Mouse (Mus musculus) liver, embryonic 15.5 days (tissue): ENCODE data around the gene Tas2r135. TPM values are rescaled to one million over a fixed set of nuclear protein-coding genes. Genes with fewer than 3 reads are reported as not detected.

ENCODE experiments used
- ATAC-seq: fragments of 200-750 bp; cut with Nextera tagmentation; 2 replicates; pipeline ENCODE4 v1.8.0; 2017; ENCODE audit warnings: moderate number of reproducible peaks, mild to moderate bottlenecking, moderate library complexity; ENCODE audit not compliant: insufficient read depth
- H3K27ac ChIP-seq: fragments of 300-500 bp; sonication (generic); replicated peaks from 2 replicates; pipeline ENCODE4 v1.5.1; 2015; ENCODE audit warnings: mild to moderate bottlenecking, inconsistent platforms
- H3K27me3 ChIP-seq: fragments of 300-500 bp; sonication (generic); 2 replicates; pipeline ENCODE4 v1.6.1; 2015; ENCODE audit warnings: mild to moderate bottlenecking, inconsistent platforms
- H3K36me3 ChIP-seq: fragments of 300-500 bp; sonication (generic); replicated peaks from 2 replicates; pipeline ENCODE4 v1.6.1; 2015; ENCODE audit warnings: moderate library complexity, mild to moderate bottlenecking, inconsistent platforms
- H3K4me1 ChIP-seq: fragments of 300-500 bp; sonication (generic); replicated peaks from 2 replicates; pipeline ENCODE4 v1.6.1; 2015; ENCODE audit warnings: inconsistent platforms
- H3K4me2 ChIP-seq: fragments of 300-500 bp; sonication (generic); 2 replicates; pipeline ENCODE4 v1.6.1; 2015; ENCODE audit warnings: moderate library complexity, mild to moderate bottlenecking, inconsistent platforms
- H3K4me3 ChIP-seq: fragments of 300-500 bp; sonication (generic); replicated peaks from 2 replicates; pipeline ENCODE4 v1.5.1; 2015; ENCODE audit warnings: mild to moderate bottlenecking, inconsistent platforms
- H3K9ac ChIP-seq: fragments of 300-500 bp; sonication (generic); 2 replicates; pipeline ENCODE4 v1.6.1; 2015; ENCODE audit warnings: moderate library complexity, mild to moderate bottlenecking, inconsistent platforms
- H3K9me3 ChIP-seq: fragments of 300-500 bp; sonication (generic); replicated peaks from 2 replicates; pipeline ENCODE4 v1.6.1; 2016; ENCODE audit warnings: inconsistent platforms
- WGBS: fragments of 180-500 bp; shearing (Covaris S2); methylation state at CpG from one replicate; pipeline ENCODE4 v1.1.7; 2015; ENCODE audit warnings: mixed read lengths; ENCODE audit not compliant: insufficient replicate concordance; 5-methylcytosine and 5-hydroxymethylcytosine counted together
- polyA plus RNA-seq: library from polyadenylated mRNA; unstranded; fragments of >200 nt; fragmentation: Nextera tagmentation; extraction: Ambion mirVana; gene quantifications from 2 replicates; pipeline ENCODE4 v1.2.1, GENCODE M21; 2015

Gene Tas2r135
- not detected in 2 replicates for polyA plus RNA-seq

DNA sequence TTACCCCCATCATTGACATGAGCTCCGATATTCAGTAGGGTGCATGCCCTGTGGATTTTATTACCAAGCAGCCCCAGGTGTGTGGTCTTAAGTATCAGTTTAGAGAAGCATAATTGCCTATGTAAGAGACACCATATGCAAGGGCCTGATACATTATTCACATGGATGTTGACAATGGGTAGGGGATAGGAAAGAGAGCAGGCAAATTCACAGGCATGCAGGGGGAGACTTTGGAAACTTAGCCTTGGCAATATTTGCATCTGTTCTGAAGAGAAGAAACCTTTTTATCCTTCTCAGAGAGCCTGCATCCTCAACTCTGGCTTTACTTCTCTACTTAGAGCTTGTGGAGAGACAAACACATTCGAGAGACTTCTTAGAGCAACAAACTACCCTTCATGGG, at the start of gene Tas2r135:
Gene Tas2r135, plus strand, starts transcription at position 301 of the 400 bp plus-strand sequence.
- Histone ChIP-seq H3K27me3 (no peaks in the 10 kb centered on the region), H3K4me1 (no peaks in the 10 kb centered on the region), H3K9ac (no peak within 1 kb of the TSS), H3K36me3 (no peaks in the 10 kb centered on the region), H3K4me3 (no peak within 1 kb of the TSS), H3K27ac (no peak within 1 kb of the TSS), H3K4me2 (no peak within 1 kb of the TSS), H3K9me3 (no peaks in the 10 kb centered on the region)
- 56% methylated on average over 2 of the region's 2 CpGs for WGBS
- no peak for ATAC-seq

DNA sequence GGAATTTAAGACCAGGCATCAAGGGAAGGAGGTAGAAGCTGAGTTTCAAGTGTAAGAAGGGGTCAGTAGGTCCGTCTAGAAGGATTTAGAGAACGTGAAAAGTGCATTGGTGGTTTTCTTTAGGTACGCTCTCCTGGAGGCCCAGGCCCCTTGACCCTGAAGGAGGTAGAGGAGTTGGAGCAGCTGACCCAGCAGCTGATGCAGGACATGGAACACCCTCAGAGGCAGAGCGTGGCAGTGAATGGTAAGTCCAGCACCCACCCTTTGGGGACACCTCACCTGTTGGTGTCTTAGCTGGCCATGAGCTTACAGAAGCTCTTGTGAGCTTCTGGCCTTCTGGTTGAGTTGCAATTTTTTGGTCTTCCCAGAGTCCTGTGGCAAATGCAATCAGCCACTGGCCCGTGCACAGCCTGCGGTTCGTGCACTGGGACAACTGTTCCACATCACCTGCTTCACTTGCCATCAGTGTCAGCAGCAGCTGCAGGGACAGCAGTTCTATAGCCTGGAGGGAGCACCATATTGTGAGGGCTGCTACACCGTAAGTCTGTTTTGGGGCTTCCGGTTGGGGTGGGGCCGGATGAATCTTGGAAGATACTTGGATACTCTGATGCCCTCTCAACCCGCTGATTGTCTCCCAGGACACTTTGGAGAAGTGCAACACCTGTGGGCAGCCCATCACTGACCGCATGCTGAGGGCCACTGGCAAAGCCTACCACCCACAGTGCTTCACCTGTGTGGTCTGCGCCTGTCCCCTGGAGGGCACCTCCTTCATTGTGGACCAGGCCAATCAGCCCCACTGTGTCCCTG, 49.2 kb upstream of the Tas2r135 start:
- no peak overlapping the region for H3K4me3 ChIP-seq
- H3K27me3 ChIP-seq: no peaks in the 10 kb centered on the region
- H3K9me3 ChIP-seq: no peaks in the 10 kb centered on the region
- no peak overlapping the region for H3K4me2 ChIP-seq
- H3K36me3 ChIP-seq: peaks cover 55% of the 10 kb centered on the region
- 78% methylated on average over 13 of the region's 13 CpGs for WGBS
- H3K4me1 ChIP-seq: peaks cover 35% of the 10 kb centered on the region
- no peak overlapping the region for H3K27ac ChIP-seq
- no peak for ATAC-seq
- H3K9ac ChIP-seq: no peak overlapping the region

DNA sequence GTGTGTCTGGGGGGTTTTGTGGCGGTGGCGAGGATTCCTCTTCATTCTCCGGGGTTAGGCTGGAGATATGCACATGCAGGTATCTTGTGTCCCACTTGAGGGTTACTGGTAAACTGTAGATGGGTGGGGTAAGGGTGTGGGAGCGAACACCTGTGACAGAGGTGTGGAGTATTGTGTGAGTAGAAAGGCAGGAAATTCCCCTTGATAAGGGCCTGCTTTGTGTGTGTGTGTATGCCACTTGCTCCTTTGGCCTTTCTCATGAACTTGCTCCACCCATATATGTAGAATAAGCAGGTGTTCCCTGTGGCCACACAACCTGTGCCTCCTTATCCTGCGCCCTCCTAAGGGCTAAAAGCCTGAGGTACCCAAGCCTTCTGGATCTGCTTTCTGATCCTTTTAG, 48.3 kb upstream of the Tas2r135 start:
- WGBS: 67% methylated on average over 5 of the region's 5 CpGs
- ATAC-seq: no peak
- Histone ChIP-seq H3K4me3 (no peak overlapping the region), H3K27ac (no peak overlapping the region), H3K4me2 (no peak overlapping the region), H3K9ac (no peak overlapping the region), H3K27me3 (no peaks in the 10 kb centered on the region), H3K9me3 (no peaks in the 10 kb centered on the region), H3K36me3 (peaks cover 55% of the 10 kb centered on the region), H3K4me1 (peaks cover 26% of the 10 kb centered on the region)

DNA sequence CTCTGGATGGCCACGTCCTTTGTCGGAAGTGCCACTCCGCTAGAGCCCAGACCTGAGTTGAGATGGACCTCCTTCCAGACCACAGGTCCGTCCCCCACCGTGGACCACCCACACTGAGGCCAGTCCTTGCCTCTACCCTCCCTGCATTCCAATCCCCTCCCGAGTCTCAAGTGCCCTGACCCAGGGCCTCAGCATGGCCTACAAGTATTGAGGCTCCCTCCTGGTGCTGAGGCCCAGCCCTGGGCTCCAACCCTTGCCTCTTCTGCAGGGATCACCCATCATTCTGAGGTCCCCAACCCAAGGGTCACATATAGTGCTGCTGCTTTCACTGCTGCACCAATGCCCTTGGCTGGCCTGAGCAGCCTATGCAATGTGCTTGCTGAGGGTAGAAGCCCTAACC, 47.3 kb upstream of the Tas2r135 start:
- no peak for ATAC-seq

DNA sequence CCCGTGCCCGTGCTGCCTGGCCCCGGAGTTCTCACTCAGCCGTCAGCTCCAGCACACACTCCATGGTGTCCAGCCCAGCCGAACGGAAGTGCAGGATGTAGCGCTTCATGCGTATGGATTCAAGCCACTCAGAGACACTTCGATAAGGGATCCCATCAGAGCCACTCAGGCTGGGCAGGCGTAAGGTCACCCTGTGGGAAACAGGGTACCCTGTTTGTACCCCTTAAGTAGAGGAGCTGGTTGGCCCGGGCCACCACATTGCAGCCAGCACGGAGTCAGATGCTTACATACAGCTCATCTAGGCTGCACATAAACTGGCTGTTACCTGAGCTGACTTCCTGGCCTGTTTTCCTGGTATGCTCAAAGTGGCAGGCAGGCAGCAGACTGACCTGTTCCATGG, 46.3 kb upstream of the Tas2r135 start:
- no peak for ATAC-seq
- Histone ChIP-seq H3K4me1 (peaks cover 16% of the 10 kb centered on the region), H3K36me3 (peaks cover 55% of the 10 kb centered on the region), H3K9ac (no peak overlapping the region), H3K27ac (no peak overlapping the region), H3K27me3 (no peaks in the 10 kb centered on the region), H3K9me3 (no peaks in the 10 kb centered on the region), H3K4me2 (no peak overlapping the region), H3K4me3 (no peak overlapping the region)
- WGBS: 84% methylated on average over 12 of the region's 12 CpGs

More for the DNA sequence above, 47.3 kb upstream of the Tas2r135 start:
- Histone ChIP-seq H3K4me1 (peaks cover 25% of the 10 kb centered on the region), H3K36me3 (peaks cover 55% of the 10 kb centered on the region), H3K4me3 (no peak overlapping the region), H3K9ac (no peak overlapping the region), H3K4me2 (no peak overlapping the region), H3K27ac (no peak overlapping the region), H3K9me3 (no peaks in the 10 kb centered on the region), H3K27me3 (no peaks in the 10 kb centered on the region)
- WGBS: 71% methylated on average over 6 of the region's 6 CpGs

DNA sequence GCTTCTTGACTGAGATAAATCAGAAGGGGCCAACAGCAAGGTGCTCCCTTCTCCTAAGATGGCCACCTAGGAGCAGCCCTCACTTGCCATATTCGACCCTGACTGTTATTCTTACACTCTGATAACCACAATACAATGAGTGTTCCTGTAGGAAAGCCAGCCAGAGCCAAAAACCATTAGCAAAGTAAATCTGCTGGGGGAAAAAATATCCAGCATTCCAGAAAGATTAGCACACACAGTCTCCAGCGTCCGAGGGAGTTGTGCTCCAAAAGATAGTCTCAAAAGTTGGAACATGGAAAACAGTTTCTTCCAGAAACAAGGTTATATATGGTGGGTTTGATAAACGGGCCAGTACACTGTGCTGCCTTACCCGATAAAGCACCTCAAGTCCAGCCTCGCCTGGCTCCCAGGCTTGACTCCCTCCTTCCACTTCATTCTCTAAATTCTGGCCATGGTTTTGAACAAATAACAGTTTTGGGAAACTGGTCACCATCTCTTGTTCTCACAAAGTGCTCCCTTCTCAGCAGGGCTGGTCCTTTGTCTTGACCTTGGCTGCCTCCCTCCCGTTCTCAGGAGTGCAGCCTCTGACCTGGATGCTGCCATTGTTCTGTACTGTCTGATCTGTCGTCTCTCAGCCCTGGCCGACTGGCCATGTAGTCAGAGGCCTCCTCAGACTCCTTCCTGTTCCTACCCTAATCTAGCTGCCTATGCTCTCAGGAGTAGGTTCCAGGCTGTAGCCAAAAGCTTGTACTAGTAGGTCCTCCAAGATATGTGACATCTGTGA, 45.7 kb upstream of the Tas2r135 start:
- 54% methylated on average over 9 of the region's 9 CpGs for WGBS
- Histone ChIP-seq H3K9ac (no peak overlapping the region), H3K4me2 (no peak overlapping the region), H3K9me3 (no peaks in the 10 kb centered on the region), H3K4me1 (peaks cover 10% of the 10 kb centered on the region; the same call in 1 of the 2 replicates), H3K36me3 (peaks cover 55% of the 10 kb centered on the region), H3K27me3 (no peaks in the 10 kb centered on the region), H3K27ac (no peak overlapping the region), H3K4me3 (no peak overlapping the region)
- no peak for ATAC-seq

DNA sequence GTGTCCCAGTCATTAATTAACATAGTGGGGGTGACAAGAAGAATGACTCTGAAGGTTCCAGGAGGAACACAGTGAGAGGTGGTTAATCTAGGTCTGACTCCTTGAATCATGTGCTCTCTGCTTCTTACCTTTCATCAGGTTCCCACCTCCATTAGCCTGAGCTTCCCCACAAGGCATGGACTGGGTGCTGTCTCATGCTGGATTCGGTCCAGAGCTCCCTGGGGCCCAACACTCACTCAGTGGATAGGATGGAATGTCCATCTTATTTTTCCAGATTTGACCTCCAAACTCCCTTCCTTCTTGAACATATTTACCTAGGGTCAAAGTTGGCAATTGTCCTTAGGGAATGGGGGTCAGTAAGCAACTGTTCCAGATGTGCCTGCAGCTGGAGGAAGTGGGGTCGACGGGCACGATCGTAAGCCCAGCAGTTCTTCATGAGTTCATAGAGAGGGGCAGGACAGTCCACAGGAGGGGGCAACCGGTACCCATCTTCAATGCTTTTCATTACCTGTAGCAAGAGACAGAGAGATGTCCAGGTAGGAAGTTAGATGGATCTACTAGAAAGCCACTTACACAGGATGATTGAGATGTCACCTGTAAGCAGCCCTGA, 44.9 kb upstream of the Tas2r135 start:
- Histone ChIP-seq H3K27ac (no peak overlapping the region), H3K9ac (no peak overlapping the region), H3K4me1 (0 out of 2 replicates have a peak, but pooled peaks cover 8% of the 10 kb centered on the region), H3K4me2 (no peak overlapping the region), H3K27me3 (no peaks in the 10 kb centered on the region), H3K36me3 (peaks cover 54% of the 10 kb centered on the region), H3K4me3 (no peak overlapping the region), H3K9me3 (no peaks in the 10 kb centered on the region)
- 62% methylated on average over 6 of the region's 6 CpGs for WGBS
- no peak for ATAC-seq

DNA sequence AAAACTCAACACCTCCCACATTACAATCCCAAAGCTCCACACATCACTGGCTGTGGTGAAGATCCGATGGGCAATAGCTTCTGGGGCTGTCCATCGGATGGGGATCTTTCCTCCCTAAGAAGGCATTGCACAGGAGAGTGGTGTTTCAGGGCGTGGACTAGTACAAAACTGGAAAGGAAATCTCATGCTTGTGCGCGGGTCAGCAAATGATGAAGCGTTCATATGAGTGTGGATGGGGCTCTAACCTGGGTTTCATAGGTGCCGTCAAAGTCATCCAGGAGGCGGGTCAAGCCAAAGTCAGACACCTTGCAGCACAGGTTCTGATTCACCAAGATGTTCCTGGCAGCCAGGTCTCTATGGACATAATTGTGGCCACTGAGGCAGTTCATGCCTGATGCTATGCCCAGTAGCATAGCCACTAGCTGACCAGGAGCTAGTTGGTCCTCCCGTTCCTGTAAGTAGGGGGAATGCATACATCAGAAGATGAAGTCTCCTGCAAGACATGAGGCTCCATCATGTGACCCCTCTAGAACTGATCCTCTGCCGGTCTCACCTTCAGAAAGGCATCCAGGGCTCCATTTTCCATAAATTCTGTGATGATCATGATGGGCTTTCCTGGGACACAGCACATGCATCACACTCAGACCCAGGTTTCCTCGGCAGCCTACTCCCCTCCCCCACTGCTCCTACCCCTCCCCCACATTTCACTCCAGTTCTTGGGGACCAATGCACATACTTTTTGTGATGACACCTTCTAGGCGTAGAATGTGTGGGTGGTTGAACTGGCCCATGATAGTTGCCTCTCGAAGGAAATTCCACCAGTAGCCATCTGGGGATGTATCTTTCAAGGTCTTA, 44.0 kb upstream of the Tas2r135 start:
- H3K27ac ChIP-seq: no peak overlapping the region
- H3K4me1 ChIP-seq: 0 out of 2 replicates have a peak, but pooled peaks cover 8% of the 10 kb centered on the region
- H3K36me3 ChIP-seq: peaks cover 45% of the 10 kb centered on the region
- H3K4me2 ChIP-seq: no peak overlapping the region
- H3K9me3 ChIP-seq: no peaks in the 10 kb centered on the region
- no peaks in the 10 kb centered on the region for H3K27me3 ChIP-seq
- WGBS: 70% methylated on average over 13 of the region's 13 CpGs
- no peak overlapping the region for H3K4me3 ChIP-seq
- no peak for ATAC-seq
- no peak overlapping the region for H3K9ac ChIP-seq

DNA sequence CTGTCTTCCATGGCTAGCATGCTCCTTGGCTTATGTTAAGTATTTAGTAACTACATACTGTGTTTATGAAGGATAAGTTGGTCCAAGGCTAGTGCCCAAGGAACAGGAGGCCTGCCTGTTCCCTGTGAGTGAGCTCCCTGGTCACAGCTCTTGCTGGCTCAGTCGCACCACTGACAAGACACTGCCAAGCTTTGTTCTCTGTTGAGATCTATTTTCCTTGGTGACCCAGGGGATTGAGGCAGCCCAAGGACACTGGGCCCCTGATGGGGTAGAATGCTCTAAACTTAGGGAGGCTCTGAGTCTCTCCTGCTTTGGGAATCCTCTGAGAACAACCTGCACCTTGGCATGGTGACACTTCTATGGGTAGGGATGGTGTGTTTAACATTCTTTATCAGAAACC, 43.2 kb upstream of the Tas2r135 start:
- Histone ChIP-seq H3K9ac (no peak overlapping the region), H3K36me3 (peaks cover 41% of the 10 kb centered on the region), H3K4me3 (no peak overlapping the region), H3K4me2 (no peak overlapping the region), H3K27ac (no peak overlapping the region), H3K27me3 (no peaks in the 10 kb centered on the region), H3K4me1 (0 out of 2 replicates have a peak, but pooled peaks cover 8% of the 10 kb centered on the region), H3K9me3 (no peaks in the 10 kb centered on the region)
- ATAC-seq: no peak
- WGBS: 53% methylated on average over 1 of the region's 1 CpGs

DNA sequence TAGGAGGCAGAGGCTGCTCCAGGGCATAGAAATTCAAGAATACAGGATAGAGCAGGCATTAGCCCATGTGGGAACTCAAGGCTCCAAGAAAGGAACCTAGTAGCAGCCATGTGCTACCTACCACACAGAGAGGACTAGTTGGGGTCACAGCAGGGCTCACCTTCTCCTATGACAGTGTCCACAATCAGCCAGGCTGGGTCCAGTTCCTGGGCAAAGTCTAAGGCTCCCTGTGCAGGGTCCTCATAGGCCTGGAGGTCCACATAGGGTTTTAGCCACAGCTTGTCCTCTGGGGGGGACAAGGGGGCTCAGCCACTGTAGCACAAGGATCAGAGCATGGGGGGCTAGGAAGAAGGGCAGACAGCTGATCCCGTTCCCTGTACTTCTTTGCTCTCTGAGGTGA, 42.7 kb upstream of the Tas2r135 start:
- H3K27me3 ChIP-seq: no peaks in the 10 kb centered on the region
- ATAC-seq: 0 out of 2 replicates have a peak, but pooled peaks have one; percentile 23
- WGBS: 58% methylated on average over 1 of the region's 1 CpGs
- no peak overlapping the region for H3K4me2 ChIP-seq
- 0 out of 2 replicates have a peak, but pooled peaks cover 8% of the 10 kb centered on the region for H3K4me1 ChIP-seq
- H3K9ac ChIP-seq: no peak overlapping the region
- H3K36me3 ChIP-seq: peaks cover 37% of the 10 kb centered on the region
- H3K9me3 ChIP-seq: no peaks in the 10 kb centered on the region
- no peak overlapping the region for H3K27ac ChIP-seq
- H3K4me3 ChIP-seq: no peak overlapping the region
